Mouse (Mus musculus): ENCODE results near the gene Flt3. TPM values are rescaled to one million over a fixed set of nuclear protein-coding genes. Genes with fewer than 3 reads are reported as not detected.
A peak's percentile ranks its signal among the peaks of the same experiment; 100 is the strongest.

The Flt3 gene
- total RNA-seq (2017): 100 and 112 TPM in 2 replicates

- ATAC-seq (replicated peaks; ENCODE audit: low read depth, poor library complexity, severe bottlenecking): peak; percentile 89
Measured at GRCm38 (mm10) chr5:147399843-147400504, at the start of gene Flt3. Gene Flt3 (minus strand): TSS chr5:147400489.

GRCm38 (mm10) chr5:147448933-147449332, 48.6 kb upstream of the Flt3 start:
- ATAC-seq (replicated peaks; ENCODE audit: low read depth, poor library complexity, severe bottlenecking): no peak

DNA sequence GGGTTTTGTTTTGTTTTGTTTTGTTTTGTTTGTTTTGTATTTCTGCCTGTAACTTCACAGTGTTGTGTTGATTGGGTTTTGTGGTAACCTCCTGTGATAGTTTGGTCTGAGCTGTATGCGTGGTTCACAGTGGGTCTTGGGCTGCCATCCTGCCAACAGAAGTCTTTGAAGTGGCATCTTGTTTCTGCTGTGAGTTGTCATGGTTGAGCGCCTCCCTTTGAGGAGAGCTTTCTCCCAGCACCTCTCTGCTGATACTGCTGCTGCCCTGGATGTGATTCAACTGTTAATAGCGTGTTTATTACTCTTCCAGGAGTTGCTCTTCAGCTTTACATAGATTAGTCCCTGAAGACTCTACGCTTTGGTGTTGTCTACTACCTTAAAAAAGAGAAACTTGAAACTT, 48.2 kb upstream of the Flt3 start:
- ATAC-seq (replicated peaks; ENCODE audit: low read depth, poor library complexity, severe bottlenecking): no peak

DNA sequence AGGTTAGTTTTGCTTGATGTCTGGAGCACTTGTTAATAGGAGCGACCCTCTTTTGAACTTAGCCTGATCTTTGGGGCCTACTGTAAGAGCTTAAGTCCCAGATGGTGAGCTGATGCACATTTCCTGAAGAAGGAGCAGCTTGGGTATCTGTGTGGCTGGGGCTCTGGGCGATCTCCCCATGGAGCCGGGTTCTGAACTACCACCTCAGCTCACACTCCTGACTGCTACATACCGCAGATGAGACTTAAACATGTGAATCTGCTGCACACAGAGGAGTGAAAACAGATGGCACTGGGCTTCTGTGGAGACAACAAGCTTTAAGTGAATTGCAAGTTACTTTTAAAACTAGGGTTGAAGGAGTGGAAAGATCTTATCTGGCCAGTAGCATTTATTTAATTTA, 45.0 kb upstream of the Flt3 start:
- no peak for ATAC-seq (replicated peaks; ENCODE audit: low read depth, poor library complexity, severe bottlenecking)

DNA sequence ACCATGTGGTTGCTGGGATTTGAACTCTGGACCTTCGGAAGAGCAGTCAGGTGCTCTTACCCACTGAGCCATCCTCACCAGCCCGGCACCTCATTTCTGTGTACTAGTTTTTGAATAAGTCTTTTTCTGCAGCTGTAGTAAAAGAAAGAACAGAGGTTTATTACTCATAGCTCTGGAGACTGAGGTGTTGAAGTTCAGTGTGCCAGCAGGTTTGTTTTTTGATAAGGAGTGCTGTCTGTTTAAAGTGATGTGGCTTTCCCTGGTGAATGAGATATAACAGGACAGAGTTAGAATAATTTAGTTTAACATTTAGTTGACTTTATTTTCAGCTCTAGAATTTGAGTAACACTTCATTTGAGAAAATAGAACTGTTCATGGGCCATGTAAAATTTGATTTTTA, 44.5 kb upstream of the Flt3 start:
- ATAC-seq (replicated peaks; ENCODE audit: low read depth, poor library complexity, severe bottlenecking): no peak

GRCm38 (mm10) chr5:147444298-147444697, 44.0 kb upstream of the Flt3 start:
- no peak for ATAC-seq (replicated peaks; ENCODE audit: low read depth, poor library complexity, severe bottlenecking)

DNA sequence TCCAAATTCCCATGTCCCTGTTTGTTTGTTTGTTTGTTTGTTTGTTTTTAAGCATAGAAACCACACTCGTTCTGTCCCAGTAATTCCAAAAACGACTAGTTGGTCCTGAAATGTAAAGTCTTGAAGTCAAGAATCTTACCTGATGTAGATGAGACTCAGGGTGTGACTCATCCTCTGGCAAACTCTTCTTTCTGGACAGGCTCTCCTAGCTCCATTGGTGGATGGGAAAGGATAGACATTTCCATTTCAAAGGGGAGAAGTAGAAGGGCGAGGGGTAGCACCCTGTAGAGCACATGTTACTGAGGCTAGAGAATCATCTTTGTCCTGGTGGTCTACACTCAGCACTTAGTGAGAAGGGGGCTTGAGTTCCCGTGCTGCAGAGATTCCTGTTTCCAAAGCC, 42.5 kb upstream of the Flt3 start:
- no peak for ATAC-seq (replicated peaks; ENCODE audit: low read depth, poor library complexity, severe bottlenecking)

GRCm38 (mm10) chr5:147441979-147442378, 41.7 kb upstream of the Flt3 start:
- ATAC-seq (replicated peaks; ENCODE audit: low read depth, poor library complexity, severe bottlenecking): peak; percentile 57

DNA sequence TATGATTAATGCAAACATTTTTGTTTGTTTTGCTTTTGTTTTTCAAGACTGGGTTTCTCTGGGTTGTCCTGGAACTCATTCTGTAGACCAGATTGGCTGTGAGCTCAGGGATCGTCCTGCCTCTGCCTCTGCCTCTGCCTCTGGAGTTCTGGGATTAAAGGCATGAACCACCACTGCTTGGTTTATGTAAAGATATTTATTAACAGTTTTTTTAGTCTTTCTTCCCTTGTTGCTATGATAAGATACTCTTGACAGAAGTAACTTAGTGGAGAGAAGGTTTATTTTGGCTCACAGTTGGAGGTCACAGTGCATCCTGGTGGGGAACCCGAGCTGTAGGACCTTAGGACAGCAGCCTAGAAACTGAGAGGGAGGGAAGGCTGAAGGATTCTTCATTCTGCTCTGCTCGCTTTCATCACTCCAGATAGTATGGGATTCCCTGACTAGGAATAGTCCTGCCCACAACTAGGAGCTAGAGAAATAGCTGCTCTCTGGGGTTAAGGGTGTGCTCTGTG, 40.8 kb upstream of the Flt3 start:
- ATAC-seq (replicated peaks; ENCODE audit: low read depth, poor library complexity, severe bottlenecking): no peak

GRCm38 (mm10) chr5:147436491-147436890, 36.2 kb upstream of the Flt3 start:
- ATAC-seq (replicated peaks; ENCODE audit: low read depth, poor library complexity, severe bottlenecking): no peak

DNA sequence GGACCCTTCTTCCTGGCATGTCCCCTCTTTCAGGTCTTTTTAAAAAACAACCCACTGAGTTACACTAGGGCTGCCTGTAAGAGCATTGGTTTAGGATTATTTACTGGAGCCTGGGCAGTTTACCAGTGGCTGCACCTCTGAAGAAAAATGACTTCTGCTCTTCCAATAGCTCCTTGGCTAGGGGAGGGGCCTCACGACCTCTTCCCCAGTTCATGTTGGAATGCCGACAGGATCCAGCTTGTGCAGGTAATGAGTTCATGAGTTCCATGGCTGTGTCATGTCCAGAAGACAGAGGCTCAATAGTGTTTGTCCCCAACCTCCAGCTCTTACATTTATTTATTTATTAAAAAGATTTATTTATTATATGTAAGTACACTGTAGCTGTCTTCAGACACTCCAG, 35.5 kb upstream of the Flt3 start:
- no peak for ATAC-seq (replicated peaks; ENCODE audit: low read depth, poor library complexity, severe bottlenecking)

GRCm38 (mm10) chr5:147435224-147435623, 34.9 kb upstream of the Flt3 start:
- ATAC-seq (replicated peaks; ENCODE audit: low read depth, poor library complexity, severe bottlenecking): peak; percentile 42

GRCm38 (mm10) chr5:147432927-147433326, 32.6 kb upstream of the Flt3 start:
- no peak for ATAC-seq (replicated peaks; ENCODE audit: low read depth, poor library complexity, severe bottlenecking)

GRCm38 (mm10) chr5:147430936-147431839, 30.9 kb upstream of the Flt3 start:
- ATAC-seq (replicated peaks; ENCODE audit: low read depth, poor library complexity, severe bottlenecking): peak; percentile 26

GRCm38 (mm10) chr5:147430361-147430935, 30.2 kb upstream of the Flt3 start:
- ATAC-seq (replicated peaks; ENCODE audit: low read depth, poor library complexity, severe bottlenecking): no peak

GRCm38 (mm10) chr5:147429535-147430305, 29.4 kb upstream of the Flt3 start, which contains the start of gene Pan3:
Gene Pan3 (plus strand): TSS chr5:147430161.
- ATAC-seq (replicated peaks; ENCODE audit: low read depth, poor library complexity, severe bottlenecking): peak; percentile 65

DNA sequence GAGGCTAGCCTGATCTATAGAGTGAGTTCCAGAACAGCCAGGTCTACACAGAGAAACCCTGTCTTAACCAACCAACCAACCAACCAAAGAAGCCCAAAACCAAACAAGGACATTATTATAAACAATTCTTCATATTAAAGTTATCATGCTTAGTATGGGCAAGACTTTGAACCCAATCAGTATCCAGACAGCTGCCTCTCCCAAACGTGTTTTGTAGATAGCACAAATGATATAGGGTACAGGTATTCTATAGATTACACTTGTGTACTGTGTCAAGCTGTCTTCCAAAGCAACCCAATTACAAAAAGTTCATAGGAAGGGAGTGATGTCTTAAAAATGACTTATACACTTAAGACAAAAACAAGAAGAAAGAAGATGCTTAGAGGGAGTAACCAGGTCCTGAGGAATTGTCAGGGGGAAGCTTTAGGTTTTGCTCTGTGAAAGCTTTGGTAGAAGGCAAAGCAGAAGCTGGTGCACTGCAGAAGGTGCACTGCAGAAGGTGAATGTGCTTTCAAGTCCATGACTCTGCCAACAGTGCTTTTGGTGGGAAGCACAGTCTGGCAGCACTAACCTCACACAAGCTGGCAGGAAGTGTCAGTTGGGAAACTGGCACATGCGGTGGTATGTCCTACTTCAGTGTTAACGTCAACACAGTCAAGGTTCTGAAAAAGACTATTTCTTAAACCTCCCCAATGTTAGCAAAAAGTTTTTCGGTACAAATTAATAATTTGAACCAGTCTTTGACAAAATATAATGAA, 25.9 kb upstream of the Flt3 start:
- ATAC-seq (replicated peaks; ENCODE audit: low read depth, poor library complexity, severe bottlenecking): peak; percentile 60

DNA sequence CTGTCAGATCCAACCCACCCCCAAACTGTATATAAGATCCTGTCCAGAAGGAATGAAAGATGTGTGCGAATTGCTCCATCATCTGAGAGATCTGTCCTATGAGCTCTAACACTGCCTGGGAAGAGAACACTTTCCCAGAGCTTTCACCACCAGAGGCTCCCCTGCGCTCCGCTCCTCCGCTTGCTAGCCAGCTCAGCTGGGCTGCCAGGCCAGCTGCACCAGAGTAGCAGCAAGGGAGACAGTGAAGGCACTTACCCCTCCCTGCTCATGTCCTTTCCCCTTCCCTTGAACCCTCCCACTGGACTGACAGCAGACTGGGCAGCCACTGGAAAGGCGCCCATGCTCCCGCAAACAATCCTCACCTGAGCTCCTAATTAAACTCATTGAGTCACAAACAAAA, 23.3 kb upstream of the Flt3 start:
- no peak for ATAC-seq (replicated peaks; ENCODE audit: low read depth, poor library complexity, severe bottlenecking)

- ATAC-seq (replicated peaks; ENCODE audit: low read depth, poor library complexity, severe bottlenecking): peak; percentile 84
Measured at GRCm38 (mm10) chr5:147418394-147419121, 18.3 kb upstream of the Flt3 start.

Measured in common myeloid progenitor, adult 5-6 weeks (primary cell).